Mouse (Mus musculus): Measurements from ENCODE around the gene Slc9b2. TPM values are rescaled to one million over a fixed set of nuclear protein-coding genes. Genes with fewer than 3 reads are reported as not detected.

Slc9b2 gene
- 3.0 and 3.8 TPM in 2 replicates for polyA plus RNA-seq (2014; fragmentation: Nextera tagmentation; extraction: Ambion mirVana)

- H3K9ac ChIP-seq (replicated peaks; ENCODE audit: low read depth, low read length) = peak within 1 kb of the TSS; percentile 11; the same call in 1 of the 2 replicates
- H3K4me3 ChIP-seq (ENCODE audit: low read depth, low read length) = peak within 1 kb of the TSS; percentile 22
- H3K36me3 ChIP-seq (ENCODE audit: control insufficient read depth, insufficient read depth, low read length) = no peaks in the 10 kb centered on the region
- no peaks in the 10 kb centered on the region for H3K4me1 ChIP-seq (ENCODE audit: control insufficient read depth, insufficient read depth, low read length)
- WGBS = 13% methylated on average over 28 of the region's 28 CpGs
- peak; percentile 82 for ATAC-seq (ENCODE audit: low read depth)
- no peak within 1 kb of the TSS for H3K27ac ChIP-seq (ENCODE audit: low read depth, low read length)
- H3K4me2 ChIP-seq (ENCODE audit: low read depth, low read length) = peak within 1 kb of the TSS; percentile 53
- no peaks in the 10 kb centered on the region for H3K27me3 ChIP-seq (ENCODE audit: control insufficient read depth, insufficient read depth, low read length)
- H3K9me3 ChIP-seq (ENCODE audit: control insufficient read depth, low read length) = no peaks in the 10 kb centered on the region
These were observed at the start of gene Slc9b2 for GRCm38 (mm10) chr3:135307411-135308259. Gene Slc9b2 (plus strand): TSS chr3:135307700.

- no peaks in the 10 kb centered on the region for H3K36me3 ChIP-seq (ENCODE audit: control insufficient read depth, insufficient read depth, low read length)
- no peak overlapping the region for H3K4me3 ChIP-seq (ENCODE audit: low read depth, low read length)
- ATAC-seq (ENCODE audit: low read depth) = no peak
- H3K9me3 ChIP-seq (ENCODE audit: control insufficient read depth, low read length) = no peaks in the 10 kb centered on the region
- no peak overlapping the region for H3K27ac ChIP-seq (ENCODE audit: low read depth, low read length)
- no peak overlapping the region for H3K4me2 ChIP-seq (ENCODE audit: low read depth, low read length)
- WGBS = 83% methylated on average over 10 of the region's 10 CpGs
- no peak overlapping the region for H3K9ac ChIP-seq (replicated peaks; ENCODE audit: low read depth, low read length)
- no peaks in the 10 kb centered on the region for H3K4me1 ChIP-seq (ENCODE audit: control insufficient read depth, insufficient read depth, low read length)
- no peaks in the 10 kb centered on the region for H3K27me3 ChIP-seq (ENCODE audit: control insufficient read depth, insufficient read depth, low read length)
These were observed 48.6 kb upstream of the Slc9b2 start for GRCm38 (mm10) chr3:135258919-135259318.

GRCm38 (mm10) chr3:135260233-135260632, 47.3 kb upstream of the Slc9b2 start:
- Histone ChIP-seq H3K27ac (ENCODE audit: low read depth, low read length) (no peak overlapping the region), H3K4me1 (ENCODE audit: control insufficient read depth, insufficient read depth, low read length) (no peaks in the 10 kb centered on the region), H3K9me3 (ENCODE audit: control insufficient read depth, low read length) (no peaks in the 10 kb centered on the region)

GRCm38 (mm10) chr3:135268616-135269015, 38.9 kb upstream of the Slc9b2 start:
- Histone ChIP-seq H3K4me3 (ENCODE audit: low read depth, low read length) (no peak overlapping the region), H3K27ac (ENCODE audit: low read depth, low read length) (no peak overlapping the region), H3K4me2 (ENCODE audit: low read depth, low read length) (no peak overlapping the region), H3K4me1 (ENCODE audit: control insufficient read depth, insufficient read depth, low read length) (no peaks in the 10 kb centered on the region), H3K9ac (replicated peaks; ENCODE audit: low read depth, low read length) (no peak overlapping the region), H3K9me3 (ENCODE audit: control insufficient read depth, low read length) (no peaks in the 10 kb centered on the region), H3K27me3 (ENCODE audit: control insufficient read depth, insufficient read depth, low read length) (no peaks in the 10 kb centered on the region), H3K36me3 (ENCODE audit: control insufficient read depth, insufficient read depth, low read length) (no peaks in the 10 kb centered on the region)
- no peak for ATAC-seq (ENCODE audit: low read depth)
- WGBS = 91% methylated on average over 5 of the region's 5 CpGs

More at GRCm38 (mm10) chr3:135260233-135260632, 47.3 kb upstream of the Slc9b2 start:
- 81% methylated on average over 7 of the region's 7 CpGs for WGBS
- H3K4me2 ChIP-seq (ENCODE audit: low read depth, low read length) = no peak overlapping the region
- no peak overlapping the region for H3K4me3 ChIP-seq (ENCODE audit: low read depth, low read length)
- no peak for ATAC-seq (ENCODE audit: low read depth)
- H3K36me3 ChIP-seq (ENCODE audit: control insufficient read depth, insufficient read depth, low read length) = no peaks in the 10 kb centered on the region
- H3K9ac ChIP-seq (replicated peaks; ENCODE audit: low read depth, low read length) = no peak overlapping the region
- H3K27me3 ChIP-seq (ENCODE audit: control insufficient read depth, insufficient read depth, low read length) = no peaks in the 10 kb centered on the region

GRCm38 (mm10) chr3:135269391-135269990, 38.0 kb upstream of the Slc9b2 start:
- H3K9ac ChIP-seq (replicated peaks; ENCODE audit: low read depth, low read length) = no peak overlapping the region
- H3K4me3 ChIP-seq (ENCODE audit: low read depth, low read length) = no peak overlapping the region
- no peaks in the 10 kb centered on the region for H3K9me3 ChIP-seq (ENCODE audit: control insufficient read depth, low read length)
- no peaks in the 10 kb centered on the region for H3K4me1 ChIP-seq (ENCODE audit: control insufficient read depth, insufficient read depth, low read length)
- no peaks in the 10 kb centered on the region for H3K36me3 ChIP-seq (ENCODE audit: control insufficient read depth, insufficient read depth, low read length)
- 93% methylated on average over 10 of the region's 10 CpGs for WGBS
- no peak overlapping the region for H3K4me2 ChIP-seq (ENCODE audit: low read depth, low read length)
- no peak overlapping the region for H3K27ac ChIP-seq (ENCODE audit: low read depth, low read length)
- no peaks in the 10 kb centered on the region for H3K27me3 ChIP-seq (ENCODE audit: control insufficient read depth, insufficient read depth, low read length)
- ATAC-seq (ENCODE audit: low read depth) = no peak

GRCm38 (mm10) chr3:135272627-135273026, 34.9 kb upstream of the Slc9b2 start:
- Histone ChIP-seq H3K36me3 (ENCODE audit: control insufficient read depth, insufficient read depth, low read length) (no peaks in the 10 kb centered on the region), H3K9ac (replicated peaks; ENCODE audit: low read depth, low read length) (no peak overlapping the region), H3K4me2 (ENCODE audit: low read depth, low read length) (no peak overlapping the region), H3K27ac (ENCODE audit: low read depth, low read length) (no peak overlapping the region), H3K27me3 (ENCODE audit: control insufficient read depth, insufficient read depth, low read length) (no peaks in the 10 kb centered on the region), H3K9me3 (ENCODE audit: control insufficient read depth, low read length) (no peaks in the 10 kb centered on the region), H3K4me3 (ENCODE audit: low read depth, low read length) (no peak overlapping the region), H3K4me1 (ENCODE audit: control insufficient read depth, insufficient read depth, low read length) (no peaks in the 10 kb centered on the region)
- no peak for ATAC-seq (ENCODE audit: low read depth)
- 66% methylated on average over 12 of the region's 12 CpGs for WGBS

- Histone ChIP-seq H3K27ac (ENCODE audit: low read depth, low read length) (no peak overlapping the region), H3K4me3 (ENCODE audit: low read depth, low read length) (no peak overlapping the region), H3K9ac (replicated peaks; ENCODE audit: low read depth, low read length) (no peak overlapping the region), H3K27me3 (ENCODE audit: control insufficient read depth, insufficient read depth, low read length) (no peaks in the 10 kb centered on the region), H3K36me3 (ENCODE audit: control insufficient read depth, insufficient read depth, low read length) (no peaks in the 10 kb centered on the region), H3K9me3 (ENCODE audit: control insufficient read depth, low read length) (no peaks in the 10 kb centered on the region), H3K4me1 (ENCODE audit: control insufficient read depth, insufficient read depth, low read length) (no peaks in the 10 kb centered on the region), H3K4me2 (ENCODE audit: low read depth, low read length) (no peak overlapping the region)
- ATAC-seq (ENCODE audit: low read depth) = no peak
- WGBS = 91% methylated on average over 13 of the region's 13 CpGs
These were observed 34.5 kb upstream of the Slc9b2 start for GRCm38 (mm10) chr3:135273047-135273446.

- peak overlapping the region; percentile 4; the same call in 1 of the 2 replicates for H3K9ac ChIP-seq (replicated peaks; ENCODE audit: low read depth, low read length)
- ATAC-seq (ENCODE audit: low read depth) = peak; percentile 26; the same call in 1 of the 2 replicates
- WGBS = 82% methylated on average over 4 of the region's 4 CpGs
These were observed 27.3 kb upstream of the Slc9b2 start for GRCm38 (mm10) chr3:135280160-135280559.

More at GRCm38 (mm10) chr3:135280160-135280559, 27.3 kb upstream of the Slc9b2 start:
- no peak overlapping the region for H3K4me3 ChIP-seq (ENCODE audit: low read depth, low read length)
- no peak overlapping the region for H3K27ac ChIP-seq (ENCODE audit: low read depth, low read length)
- H3K4me2 ChIP-seq (ENCODE audit: low read depth, low read length) = no peak overlapping the region
- H3K4me1 ChIP-seq (ENCODE audit: control insufficient read depth, insufficient read depth, low read length) = no peaks in the 10 kb centered on the region
- no peaks in the 10 kb centered on the region for H3K27me3 ChIP-seq (ENCODE audit: control insufficient read depth, insufficient read depth, low read length)
- no peaks in the 10 kb centered on the region for H3K36me3 ChIP-seq (ENCODE audit: control insufficient read depth, insufficient read depth, low read length)
- no peaks in the 10 kb centered on the region for H3K9me3 ChIP-seq (ENCODE audit: control insufficient read depth, low read length)
